Mouse (Mus musculus): ENCODE measurements around the gene Sfxn4. TPM values are rescaled to one million over a fixed set of nuclear protein-coding genes. Genes with fewer than 3 reads are reported as not detected.

The Sfxn4 gene
- total RNA-seq, 2 experiments from 2014 or later = 14.5 to 15.2 TPM

Other genes with a start within 250 kb of the Sfxn4 start
- gene Nanos1, start 105.5 kb downstream of the Sfxn4 start, total RNA-seq (2021) = 10 to 100 TPM; 16.8 to 17.4 TPM
- 100 to 1,000 TPM in 1 of 2 experiments, 10 to 100 TPM in 1; 88.6 to 103 TPM for gene Eif3a, start 70.8 kb downstream of the Sfxn4 start, total RNA-seq (2021)
- 10 to 100 TPM; 40.3 to 47.3 TPM for gene Fam45a, start 49.9 kb downstream of the Sfxn4 start, total RNA-seq (2021)
- 10 to 100 TPM; 75.3 to 81.8 TPM for gene Prdx3, start 13.1 kb upstream of the Sfxn4 start, total RNA-seq (2021)
- 10 to 100 TPM in 1 of 2 experiments, 1 to 10 TPM in 1; 8.2 to 10.4 TPM for gene Grk5, start 28.3 kb upstream of the Sfxn4 start, total RNA-seq (2021)

Measured in layer of hippocampus, postnatal 25 days (tissue).